Mouse (Mus musculus) lung, embryonic 15.5 days (tissue): ENCODE measurements around the gene Vmn1r1. TPM values are rescaled to one million over a fixed set of nuclear protein-coding genes. Genes with fewer than 3 reads are reported as not detected.

ENCODE experiments used
- ATAC-seq: fragments of 200-750 bp; cut with Nextera tagmentation; 2 replicates; pipeline ENCODE4 v1.8.0; 2017; ENCODE audit warnings: moderate number of reproducible peaks, borderline replicate concordance; ENCODE audit not compliant: low FRiP score, low TSS enrichment; ENCODE audit errors: extremely low read depth
- H3K27ac ChIP-seq: fragments of 300-500 bp; sonication (generic); 2 replicates; pipeline ENCODE4 v1.5.1; 2015; ENCODE audit warnings: moderate library complexity, mild to moderate bottlenecking, inconsistent platforms
- H3K27me3 ChIP-seq: fragments of 300-500 bp; sonication (generic); 2 replicates; pipeline ENCODE4 v1.6.1; 2015; ENCODE audit warnings: inconsistent platforms
- H3K36me3 ChIP-seq: fragments of 300-500 bp; sonication (generic); 2 replicates; pipeline ENCODE4 v1.6.1; 2015; ENCODE audit warnings: inconsistent platforms
- H3K4me1 ChIP-seq: fragments of 300-500 bp; sonication (generic); 2 replicates; pipeline ENCODE4 v1.6.1; 2015; ENCODE audit warnings: inconsistent platforms
- H3K4me2 ChIP-seq: fragments of 300-500 bp; sonication (generic); 2 replicates; pipeline ENCODE4 v1.6.1; 2015; ENCODE audit warnings: inconsistent platforms, mild to moderate bottlenecking, moderate library complexity
- H3K4me3 ChIP-seq: fragments of 300-500 bp; sonication (generic); 2 replicates; pipeline ENCODE4 v1.5.1; 2015; ENCODE audit warnings: mild to moderate bottlenecking, inconsistent platforms
- H3K9ac ChIP-seq: fragments of 300-500 bp; sonication (generic); 2 replicates; pipeline ENCODE4 v1.6.1; 2015; ENCODE audit warnings: inconsistent platforms
- H3K9me3 ChIP-seq: fragments of 300-500 bp; sonication (generic); 2 replicates; pipeline ENCODE4 v1.6.1; 2016; ENCODE audit warnings: inconsistent platforms
- WGBS: fragments of 180-500 bp; shearing (Covaris S2); methylation state at CpG from one replicate; pipeline ENCODE4 v1.1.7; 2015; 5-methylcytosine and 5-hydroxymethylcytosine counted together
- polyA plus RNA-seq: library from polyadenylated mRNA; unstranded; fragments of >200 nt; fragmentation: Nextera tagmentation; extraction: Ambion mirVana; gene quantifications from 2 replicates; pipeline ENCODE4 v1.2.1, GENCODE M21; 2015

Vmn1r1 gene
- polyA plus RNA-seq, 1 experiment from 2014 or later = not detected

- no peak overlapping the region for H3K4me2 ChIP-seq
Measured at GRCm38 (mm10) chr1:182110708-182111385, 53.4 kb downstream of the Vmn1r1 start.

GRCm38 (mm10) chr1:182110185-182110584, 54.1 kb downstream of the Vmn1r1 start:
- H3K9ac ChIP-seq = no peak overlapping the region
- peaks cover 40% of the 10 kb centered on the region for H3K4me1 ChIP-seq
- H3K27ac ChIP-seq = no peak overlapping the region
- no peak overlapping the region for H3K4me3 ChIP-seq
- H3K4me2 ChIP-seq = no peak overlapping the region
- peaks cover 7% of the 10 kb centered on the region; the same call in 1 of the 2 replicates for H3K27me3 ChIP-seq
- ATAC-seq = no peak
- 87% methylated on average over 11 of the region's 11 CpGs for WGBS
- no peaks in the 10 kb centered on the region for H3K36me3 ChIP-seq
- no peaks in the 10 kb centered on the region for H3K9me3 ChIP-seq

More at GRCm38 (mm10) chr1:182110708-182111385, 53.4 kb downstream of the Vmn1r1 start:
- Histone ChIP-seq H3K27ac (no peak overlapping the region), H3K36me3 (no peaks in the 10 kb centered on the region), H3K4me1 (peaks cover 43% of the 10 kb centered on the region), H3K9ac (0 out of 2 replicates have a peak overlapping the region, but pooled peaks have one; percentile 25), H3K9me3 (no peaks in the 10 kb centered on the region), H3K4me3 (no peak overlapping the region), H3K27me3 (peaks cover 7% of the 10 kb centered on the region; the same call in 1 of the 2 replicates)
- 64% methylated on average over 15 of the region's 15 CpGs for WGBS
- no peak for ATAC-seq

- WGBS = 56% methylated on average over 13 of the region's 13 CpGs
- Histone ChIP-seq H3K9ac (no peak overlapping the region), H3K27me3 (0 out of 2 replicates have a peak, but pooled peaks cover under 1% of the 10 kb centered on the region), H3K4me2 (no peak overlapping the region), H3K4me1 (peaks cover 33% of the 10 kb centered on the region), H3K4me3 (no peak overlapping the region), H3K9me3 (no peaks in the 10 kb centered on the region), H3K36me3 (no peaks in the 10 kb centered on the region), H3K27ac (peak overlapping the region; percentile 17; the same call in 1 of the 2 replicates)
- peak; percentile 56; the same call in 1 of the 2 replicates for ATAC-seq
Measured at GRCm38 (mm10) chr1:182108397-182109099, 55.7 kb downstream of the Vmn1r1 start.

GRCm38 (mm10) chr1:182107251-182107650, 57.0 kb downstream of the Vmn1r1 start:
- ATAC-seq = no peak
- no peaks in the 10 kb centered on the region for H3K36me3 ChIP-seq
- 58% methylated on average over 9 of the region's 9 CpGs for WGBS
- H3K27me3 ChIP-seq = no peaks in the 10 kb centered on the region
- no peaks in the 10 kb centered on the region for H3K9me3 ChIP-seq
- H3K9ac ChIP-seq = no peak overlapping the region
- no peak overlapping the region for H3K4me3 ChIP-seq
- H3K4me1 ChIP-seq = peaks cover 34% of the 10 kb centered on the region
- no peak overlapping the region for H3K27ac ChIP-seq
- H3K4me2 ChIP-seq = no peak overlapping the region

GRCm38 (mm10) chr1:182105023-182105422, 59.3 kb downstream of the Vmn1r1 start:
- Histone ChIP-seq H3K4me1 (peaks cover 25% of the 10 kb centered on the region), H3K4me2 (no peak overlapping the region), H3K27me3 (no peaks in the 10 kb centered on the region; the same call in 1 of the 2 replicates), H3K9ac (no peak overlapping the region), H3K27ac (no peak overlapping the region), H3K9me3 (no peaks in the 10 kb centered on the region), H3K36me3 (no peaks in the 10 kb centered on the region), H3K4me3 (no peak overlapping the region)
- no peak for ATAC-seq
- WGBS = 41% methylated on average over 3 of the region's 3 CpGs

Other genes starting within 250 kb of the Vmn1r1 start
- 12.3 and 12.6 TPM in 2 replicates for gene Enah, start 144.5 kb downstream of the Vmn1r1 start, polyA plus RNA-seq
- 132 and 143 TPM in 2 replicates for gene Srp9, start 39.7 kb downstream of the Vmn1r1 start, polyA plus RNA-seq
- gene Degs1, start 118.3 kb upstream of the Vmn1r1 start, polyA plus RNA-seq = 130 and 131 TPM in 2 replicates
- 19.2 and 22.3 TPM in 2 replicates for gene Fbxo28, start 177.1 kb upstream of the Vmn1r1 start, polyA plus RNA-seq
- 21.2 and 22.1 TPM in 2 replicates for gene Trp53bp2, start 244.7 kb upstream of the Vmn1r1 start, polyA plus RNA-seq